Mouse (Mus musculus) right cerebral cortex, postnatal 10 days (tissue): ENCODE measurements around the gene Srrt.

ENCODE experiments used
- DNase-seq, 2 experiments: peaks; one replicate each; pipeline ENCODE4 v3.0.0; 2021; ENCODE audit warnings: low spot score in 2 of 2

The Srrt gene

GRCm38 (mm10) chr5:137338256-137338655 lies 30.8 kb upstream of the Srrt start:
- DNase-seq = peak; percentile 96

DNA sequence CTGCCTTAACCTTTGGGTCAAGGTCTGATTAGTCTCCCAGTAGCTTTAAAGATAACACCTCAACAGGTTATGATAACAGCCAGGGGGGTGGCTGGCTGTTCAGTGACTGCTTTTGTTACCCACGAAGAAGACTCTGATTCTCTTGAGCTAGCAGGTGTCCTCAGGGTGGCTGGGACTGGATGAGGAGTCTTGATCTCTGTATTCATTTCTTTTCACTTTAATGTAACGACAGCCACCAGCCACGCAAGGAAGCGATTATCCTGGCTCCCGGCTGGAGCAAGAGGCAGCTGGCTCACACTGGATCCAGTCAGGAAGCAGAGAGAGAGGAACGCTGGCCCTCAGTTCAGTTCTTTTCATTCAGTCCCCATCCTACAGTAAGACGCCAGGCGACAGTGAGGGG lies 29.7 kb upstream of the Srrt start:
- DNase-seq = no peak

GRCm38 (mm10) chr5:137335066-137335465 lies 27.6 kb upstream of the Srrt start:
- no peak for DNase-seq

GRCm38 (mm10) chr5:137334317-137334716 lies 26.8 kb upstream of the Srrt start:
- no peak for DNase-seq

- peak; percentile 96 to 97 for DNase-seq
Observed at GRCm38 (mm10) chr5:137333512-137334174, 26.2 kb upstream of the Srrt start, which contains the start of gene Slc12a9. TSS of gene Slc12a9 (minus strand) at chr5:137333597.

- no peak for DNase-seq
Observed at GRCm38 (mm10) chr5:137332857-137333511, 25.5 kb upstream of the Srrt start.

GRCm38 (mm10) chr5:137330910-137331309 lies 23.4 kb upstream of the Srrt start:
- DNase-seq = no peak

- DNase-seq = no peak
Observed at GRCm38 (mm10) chr5:137320996-137321395, 13.5 kb upstream of the Srrt start.

DNA sequence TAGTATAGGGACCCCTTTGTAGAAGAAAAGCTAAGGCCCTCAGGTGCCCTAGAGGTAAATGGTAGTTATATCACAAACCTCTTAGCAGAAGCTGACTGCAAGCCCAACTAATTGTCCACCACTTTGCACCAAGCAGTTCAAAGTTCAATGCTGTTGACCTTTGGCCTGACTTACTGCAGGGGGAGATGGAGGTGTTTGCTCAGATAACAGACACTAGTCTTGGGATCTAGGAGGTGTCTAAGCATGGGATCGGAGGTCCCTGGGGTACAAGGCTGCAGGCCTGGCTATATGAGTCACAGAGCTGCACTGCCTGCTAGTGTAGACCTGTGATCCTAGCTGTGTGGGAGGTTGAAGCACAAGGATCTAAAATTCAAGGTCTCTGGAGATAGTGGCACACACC lies 11.1 kb upstream of the Srrt start:
- no peak for DNase-seq

DNA sequence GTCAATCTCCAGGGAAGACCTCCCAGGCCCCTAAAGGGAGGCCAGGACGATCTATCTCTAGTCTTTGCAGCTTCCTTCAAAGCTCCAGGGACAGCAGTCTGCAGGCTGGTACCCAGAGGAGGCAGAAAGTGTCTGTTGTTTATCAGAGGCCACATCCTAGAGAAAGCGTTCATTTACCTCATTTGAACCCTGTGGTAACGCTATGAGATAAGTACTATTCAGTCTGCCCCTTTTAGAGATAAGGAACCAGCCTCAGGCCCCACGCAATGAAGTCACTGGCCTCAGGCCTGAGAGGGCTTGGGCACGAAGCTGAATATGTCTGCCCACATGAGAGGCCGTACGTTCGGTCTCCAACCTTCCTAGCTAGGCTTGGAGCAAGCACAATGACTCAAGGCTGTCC lies 9.9 kb upstream of the Srrt start:
- no peak for DNase-seq

DNA sequence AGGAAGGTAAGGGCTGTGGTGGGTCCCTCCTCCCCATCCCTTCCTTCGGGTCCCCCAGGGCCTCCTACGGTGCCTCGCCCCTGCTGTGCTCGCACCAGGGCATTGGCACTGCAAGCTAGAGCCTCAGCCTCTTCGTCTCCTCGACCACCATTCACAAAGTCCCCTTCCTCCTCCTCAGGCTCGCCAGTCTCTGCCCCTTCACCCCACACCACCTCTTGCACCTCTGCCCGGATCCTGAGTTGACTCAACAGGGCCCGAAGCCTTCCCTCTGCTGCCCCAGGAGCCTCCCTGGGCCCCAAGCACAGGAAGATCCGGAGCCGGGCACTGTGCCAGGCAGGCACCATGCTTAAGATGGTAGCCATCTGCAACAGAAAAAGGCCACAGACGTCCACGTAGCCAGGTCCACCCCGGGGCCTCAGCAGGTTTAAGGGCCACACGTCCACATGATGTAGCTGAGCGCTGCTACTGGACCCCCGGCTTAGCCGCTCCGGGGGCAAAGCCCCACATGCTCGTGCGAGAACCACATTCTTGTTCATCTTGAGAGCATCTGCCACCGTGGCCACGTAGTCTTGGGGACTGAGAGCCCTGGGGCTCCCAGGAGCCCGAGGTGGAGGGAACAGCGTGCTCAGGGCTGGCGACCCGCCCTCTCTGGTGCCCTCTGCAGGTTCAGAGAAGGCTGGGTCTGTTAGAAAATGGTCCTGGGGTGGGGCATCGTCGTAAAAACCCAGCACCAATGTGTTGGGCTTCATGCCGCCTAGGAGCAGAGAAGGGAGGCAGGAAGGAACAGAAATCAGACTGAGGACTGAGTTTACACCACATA lies 7.8 kb upstream of the Srrt start:
- DNase-seq = no peak

GRCm38 (mm10) chr5:137314193-137315083 lies 7.0 kb upstream of the Srrt start, which contains the start of gene Trip6:
TSS of gene Trip6 (minus strand) at chr5:137314404.
- DNase-seq = peak; percentile 82 to 84

DNA sequence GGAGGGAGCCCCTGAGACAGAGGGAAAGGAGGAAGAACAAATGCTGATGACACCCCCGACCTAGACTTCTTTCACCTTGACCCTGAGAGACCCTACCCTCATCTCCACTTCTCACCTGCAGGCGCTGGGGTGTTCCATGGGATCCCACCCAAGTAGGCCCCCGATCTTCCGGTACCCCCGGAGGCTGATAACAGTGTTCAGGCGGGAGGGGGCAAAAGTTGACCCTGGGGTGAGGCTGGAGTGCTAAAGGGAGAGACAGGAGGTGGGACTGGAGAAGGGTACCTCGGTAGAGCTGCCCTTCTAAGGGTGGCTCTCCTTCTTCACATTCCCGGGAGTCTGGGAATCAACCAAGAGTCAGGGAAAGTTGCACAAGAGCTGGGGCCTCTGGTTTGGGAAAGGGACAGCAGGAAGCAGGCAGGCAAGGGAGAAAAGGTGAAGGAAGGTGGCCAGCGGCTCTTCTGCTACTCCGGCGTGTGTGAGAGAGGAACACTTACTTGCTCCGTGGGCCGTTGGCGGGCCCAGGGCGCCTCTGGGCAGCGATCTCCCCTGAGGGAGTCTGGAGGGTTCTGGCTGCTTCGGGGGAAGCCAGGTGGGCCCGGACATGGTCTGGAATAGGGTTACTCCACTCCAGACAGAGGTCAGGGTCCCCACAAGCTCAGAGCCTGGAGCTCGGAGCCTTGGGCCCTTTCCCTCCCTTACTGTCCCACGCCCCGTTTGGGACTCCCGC lies 6.2 kb upstream of the Srrt start:
- DNase-seq = no peak

- DNase-seq = no peak
Observed at GRCm38 (mm10) chr5:137308356-137308755, 882 bp upstream of the Srrt start.

DNA sequence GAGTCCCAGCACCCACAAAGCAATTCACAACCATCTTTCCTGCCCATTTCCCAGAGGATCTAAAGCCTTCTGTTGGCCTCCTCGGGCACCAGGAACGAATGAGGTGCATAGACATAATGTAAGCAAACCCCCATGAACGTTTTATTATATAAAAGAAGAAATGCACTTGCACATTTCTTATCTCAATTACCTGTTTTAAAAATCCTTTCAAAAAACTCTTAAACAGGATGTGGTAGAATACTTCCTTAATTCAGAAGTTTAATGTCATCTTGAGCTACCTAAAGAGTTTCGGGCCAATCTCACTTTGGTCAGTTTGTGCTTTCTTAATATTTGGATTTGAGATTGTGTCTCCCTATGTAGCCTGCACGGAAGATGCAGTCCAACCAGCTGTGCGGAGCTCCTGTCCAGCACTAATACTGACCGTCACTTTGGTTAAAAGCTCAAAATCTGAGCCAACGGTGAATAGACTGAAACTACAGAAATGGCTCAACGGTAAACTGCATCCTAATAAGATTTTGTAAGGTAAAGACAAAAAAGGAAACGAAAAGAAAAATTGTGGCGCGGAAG lies 952 bp downstream of the Srrt start:
- DNase-seq = no peak

DNA sequence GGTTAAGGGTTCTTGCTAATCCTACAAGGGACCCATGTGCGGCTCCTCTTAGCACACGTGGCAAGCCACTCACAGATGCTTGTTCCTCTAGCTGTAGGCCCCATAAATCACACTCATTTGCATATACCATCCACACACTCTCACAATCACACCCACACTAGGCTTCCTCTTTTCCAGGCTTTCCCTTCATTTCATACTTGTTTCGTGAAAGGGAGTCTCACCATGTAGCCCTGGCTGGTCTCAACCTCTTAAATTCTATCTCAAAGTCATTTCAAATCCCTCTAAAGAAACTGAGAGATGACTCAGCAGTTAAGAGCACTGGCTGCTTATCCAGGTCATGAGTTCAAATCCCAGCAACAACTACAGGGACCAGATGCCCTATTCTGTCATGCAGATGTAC lies 1.7 kb downstream of the Srrt start:
- DNase-seq = no peak

DNA sequence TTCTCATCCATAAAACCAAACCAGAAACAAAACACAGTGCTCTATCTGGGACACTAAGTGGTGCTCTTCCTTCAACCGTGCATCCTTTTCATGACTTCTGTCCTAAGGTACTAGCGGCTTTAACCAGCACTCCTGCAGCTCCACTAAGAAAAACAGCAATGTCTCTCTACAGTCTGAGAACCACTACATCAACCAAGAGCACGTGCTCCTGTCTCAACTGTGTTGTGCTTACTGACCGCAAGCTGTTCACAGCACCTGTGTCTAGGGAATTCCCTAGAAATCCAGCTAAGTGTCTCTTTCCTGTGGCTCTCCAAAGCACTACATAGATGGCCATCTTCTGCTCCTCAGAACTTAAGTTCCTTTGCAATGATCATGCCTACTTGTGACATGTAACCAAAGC lies 2.7 kb downstream of the Srrt start:
- DNase-seq = no peak

DNA sequence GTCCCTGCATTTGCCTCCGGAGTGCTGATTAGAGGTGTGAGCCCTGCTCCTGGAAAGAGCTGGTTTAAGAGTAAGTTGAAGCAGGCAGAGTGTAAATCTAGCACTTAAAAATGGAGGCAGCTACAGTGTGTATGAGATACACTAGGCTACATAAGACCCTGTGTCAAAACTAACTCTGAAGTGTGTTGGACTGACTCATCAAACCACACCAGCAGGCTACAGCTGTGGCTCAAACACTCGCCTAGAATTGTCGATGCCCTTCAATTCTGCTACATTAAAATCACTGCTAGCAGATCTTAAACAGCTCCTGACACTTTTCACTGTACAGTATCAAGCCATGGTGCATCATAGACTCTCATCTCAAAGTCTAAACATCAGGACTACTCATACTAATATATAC lies 3.3 kb downstream of the Srrt start:
- DNase-seq = no peak

DNA sequence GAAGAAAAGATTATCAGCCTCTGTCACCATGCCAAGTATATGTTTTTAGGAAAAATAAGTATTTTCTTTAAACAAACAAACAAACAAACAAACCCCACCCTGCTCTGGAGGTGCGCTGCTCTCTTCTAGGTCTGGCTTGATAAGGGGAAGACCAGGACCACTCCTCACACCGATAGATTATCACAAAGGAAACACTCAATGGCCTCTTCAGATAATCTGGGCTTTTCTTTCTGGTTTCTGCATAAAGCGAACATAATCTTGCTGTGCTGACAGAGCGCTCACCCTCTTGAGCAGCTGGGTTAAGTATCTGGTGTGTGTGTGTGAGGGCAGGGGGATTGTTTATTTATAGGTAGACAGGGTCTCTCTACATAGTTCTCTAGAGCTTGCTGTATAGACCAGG lies 3.9 kb downstream of the Srrt start:
- DNase-seq = no peak

GRCm38 (mm10) chr5:137301253-137301652 lies 6.2 kb downstream of the Srrt start:
- no peak for DNase-seq

GRCm38 (mm10) chr5:137299240-137299639 lies 8.2 kb downstream of the Srrt start:
- no peak for DNase-seq
